Mouse (Mus musculus) cortical plate, adult 2 months (tissue): ENCODE measurements around the gene H2afv.

Source experiments
- CTCF ChIP-seq: fragments of 200-500 bp; IDR thresholded peaks from 2 replicates; pipeline ENCODE4 v1.5.1; 2011; ENCODE audit warnings: mild to moderate bottlenecking, control low read depth, low read length; ENCODE audit not compliant: insufficient read depth; ENCODE audit errors: extremely low read depth
- POLR2A ChIP-seq: fragments of 200-500 bp; IDR thresholded peaks from 2 replicates; pipeline ENCODE4 v1.6.1; 2011; ENCODE audit warnings: mild to moderate bottlenecking, low read length, control low read depth; ENCODE audit not compliant: insufficient read depth; ENCODE audit errors: extremely low read depth

DNA sequence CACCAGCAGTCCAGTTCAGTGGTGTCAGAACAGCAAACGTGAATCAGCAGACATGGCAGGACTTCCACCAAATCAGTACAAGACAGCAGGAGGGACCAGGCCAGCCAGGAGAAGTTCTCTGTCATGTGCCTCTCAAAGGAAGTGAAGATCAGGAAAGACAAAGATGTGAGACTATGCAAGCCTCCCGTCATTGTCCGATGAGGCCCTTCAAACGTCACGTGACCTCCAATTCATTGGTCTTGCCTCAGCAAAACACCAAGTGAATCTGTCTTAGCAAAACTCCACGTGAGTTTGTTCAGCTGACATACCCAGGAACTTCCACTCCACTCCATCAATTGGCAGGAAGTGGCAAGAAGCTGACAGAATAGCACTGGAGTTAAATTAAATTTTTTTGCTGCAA is 11.8 kb upstream of the H2afv start:
- no peak for TF ChIP-seq POLR2A
- no peak for TF ChIP-seq CTCF
